Mouse (Mus musculus) natural killer cell, adult 2 months (primary cell): ENCODE data around the gene Mdfic.
"Not testable (repeated sequence)": the region's sequence is repeated elsewhere in the genome, so short reads cannot be mapped to it uniquely, and the experiment has no call there.

Experiments
- DNase-seq, 2 experiments: peaks; one replicate each; pipeline ENCODE4 v3.0.0; 2022; ENCODE audit warnings: low spot score in 2 of 2

The Mdfic gene

DNA sequence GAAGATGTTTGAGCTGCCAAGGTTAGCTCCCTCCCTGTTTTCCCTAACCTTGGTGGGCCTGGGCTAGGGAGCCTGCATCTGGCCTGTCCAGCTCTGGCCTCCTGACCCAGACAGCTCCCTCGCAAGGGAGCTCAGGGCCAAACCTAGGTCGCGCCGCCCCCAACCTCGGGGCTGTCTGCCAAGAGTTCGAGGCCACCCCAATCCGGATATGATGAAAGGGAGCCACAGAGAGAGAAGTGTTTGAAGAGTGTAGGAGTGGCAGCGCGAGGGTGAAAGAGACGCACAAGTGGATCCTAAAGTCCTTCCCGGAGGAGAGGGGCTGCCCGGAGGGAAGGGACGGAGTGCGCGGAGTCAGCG lies at the start of gene Mdfic:
TSS of gene Mdfic (plus strand) at position 201 of the 357 bp plus-strand sequence.
- DNase-seq: peak; percentile 54 to 60

- DNase-seq: no peak
These were observed 49.1 kb upstream of the Mdfic start for GRCm38 (mm10) chr6:15671364-15671763.

DNA sequence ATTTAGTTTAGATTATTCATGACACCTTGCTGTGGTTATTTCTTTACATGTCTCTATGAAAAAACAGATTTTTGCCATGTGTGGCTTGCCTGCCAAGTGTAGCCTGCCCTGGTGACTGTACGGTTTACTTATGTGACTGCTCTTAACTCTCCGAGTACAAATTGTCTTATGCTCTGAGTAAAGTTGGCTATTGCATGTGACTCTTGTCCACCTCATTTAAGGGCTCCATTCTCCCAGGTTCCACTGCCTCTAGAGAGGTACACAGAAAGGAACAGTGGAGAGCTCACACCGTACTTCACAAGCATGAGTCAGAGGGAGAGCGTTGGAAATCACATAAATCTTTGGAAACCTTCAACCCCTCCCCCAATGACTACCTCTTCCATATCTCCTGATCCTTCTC lies 10.4 kb upstream of the Mdfic start:
- DNase-seq: no peak

DNA sequence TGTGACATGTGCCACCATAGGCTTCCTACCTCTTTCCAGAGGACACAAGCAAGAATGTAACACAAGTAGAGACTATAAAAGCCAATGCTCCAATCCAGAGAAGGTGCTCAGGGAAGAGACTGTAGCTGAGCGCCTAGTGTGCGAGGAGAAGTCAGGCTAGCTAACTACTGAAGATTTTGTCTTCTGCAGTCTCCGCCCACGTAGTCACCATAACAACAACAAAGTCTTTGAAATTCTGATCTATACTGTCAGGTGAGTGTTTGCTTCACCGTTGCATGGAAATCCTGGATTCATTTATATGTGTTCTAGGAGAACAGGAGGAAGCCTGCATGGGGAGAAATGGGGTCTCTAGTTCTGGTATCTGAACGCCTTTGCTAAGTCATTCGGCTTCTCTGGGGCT lies 9.8 kb upstream of the Mdfic start:
- no peak for DNase-seq

GRCm38 (mm10) chr6:15712860-15713385 lies 7.5 kb upstream of the Mdfic start:
- no peak for DNase-seq

DNA sequence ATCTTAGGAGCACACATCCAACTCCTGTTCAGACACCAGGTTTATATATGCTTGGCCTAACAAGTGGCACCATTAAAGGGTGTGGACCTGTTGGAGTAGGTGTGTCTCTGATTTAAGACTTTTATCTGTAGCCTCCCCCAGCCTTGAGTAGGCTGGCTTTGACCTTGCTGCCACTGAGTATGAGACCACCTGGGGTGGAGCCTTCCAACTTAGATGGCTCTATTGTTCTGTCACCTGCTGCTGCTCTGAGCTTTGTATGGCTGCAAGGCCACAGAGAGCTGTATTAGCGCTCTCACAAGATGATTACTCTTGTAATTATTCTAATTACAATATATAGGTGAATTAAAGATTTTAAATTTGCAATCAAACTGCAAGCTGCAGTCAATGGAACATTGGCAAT lies 6.4 kb upstream of the Mdfic start:
- not testable (repeated sequence) for DNase-seq

- DNase-seq: no peak
These were observed 5.2 kb upstream of the Mdfic start for GRCm38 (mm10) chr6:15714996-15715844.

- no peak for DNase-seq
These were observed 542 bp upstream of the Mdfic start for GRCm38 (mm10) chr6:15719919-15720318.

- DNase-seq: peak; percentile 38 to 40
These were observed 606 bp downstream of the Mdfic start for GRCm38 (mm10) chr6:15720818-15721715.

GRCm38 (mm10) chr6:15721716-15722031 lies 1.2 kb downstream of the Mdfic start:
- no peak for DNase-seq

DNA sequence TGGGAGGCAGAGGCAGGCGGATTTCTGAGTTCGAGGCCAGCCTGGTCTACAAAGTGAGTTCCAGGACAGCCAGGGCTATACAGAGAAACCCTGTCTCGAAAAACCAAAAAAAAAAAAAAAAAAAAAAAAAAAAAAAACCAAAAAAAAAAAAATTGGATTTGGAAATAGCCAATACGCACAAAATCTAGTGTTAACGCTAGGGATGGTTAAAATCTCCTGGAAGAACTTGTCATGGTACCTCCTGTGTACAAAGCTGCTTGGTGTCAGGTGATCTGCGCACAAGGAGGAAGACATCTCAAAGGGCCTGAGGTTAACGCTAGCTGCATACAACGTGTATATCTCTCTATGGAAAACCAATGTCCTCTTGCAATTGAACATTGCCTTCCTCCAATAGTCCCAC lies 2.2 kb downstream of the Mdfic start:
- DNase-seq: not testable (repeated sequence)

DNA sequence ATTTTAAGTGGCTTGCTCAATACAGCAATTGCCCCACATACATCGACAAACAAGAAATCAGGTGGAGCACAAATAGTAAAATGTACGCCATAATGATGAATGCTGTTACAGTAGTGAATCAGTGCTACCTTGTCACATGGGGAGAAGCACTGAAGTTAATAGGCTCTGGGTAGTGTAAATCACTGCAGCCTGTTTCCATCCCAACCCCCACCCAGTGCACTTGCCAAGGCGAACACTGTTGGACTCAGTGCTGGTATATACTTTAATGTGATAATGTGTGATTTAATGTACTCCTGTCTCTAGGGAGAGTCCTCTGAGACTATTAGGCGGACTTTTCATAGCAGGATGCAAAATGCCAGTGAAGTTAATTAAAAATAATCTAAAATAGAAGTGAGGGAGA lies 3.8 kb downstream of the Mdfic start:
- DNase-seq: no peak

DNA sequence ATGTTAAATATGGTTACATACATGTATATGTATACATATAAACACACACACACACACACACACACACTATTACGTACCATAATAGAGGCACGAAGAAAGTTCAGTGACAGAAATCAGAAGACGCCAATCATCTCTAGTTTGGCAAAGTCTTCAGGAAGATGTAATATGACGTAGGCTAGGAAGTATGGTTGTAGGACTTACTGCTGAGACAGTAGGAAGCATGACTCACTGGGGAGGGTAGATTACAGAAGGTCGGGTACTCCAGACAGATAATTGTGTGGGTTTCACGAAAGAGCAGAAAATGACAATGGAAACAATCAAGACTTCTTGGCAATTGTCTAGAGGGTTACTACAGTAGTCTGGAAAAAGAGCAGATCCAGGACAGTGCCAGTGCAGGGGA lies 6.0 kb downstream of the Mdfic start:
- DNase-seq: no peak

GRCm38 (mm10) chr6:15727681-15728410 lies 7.4 kb downstream of the Mdfic start:
- no peak for DNase-seq

GRCm38 (mm10) chr6:15728844-15729577 lies 8.6 kb downstream of the Mdfic start:
- peak in 1 of 2 experiments; percentile 49 for DNase-seq

- DNase-seq: no peak
These were observed 9.8 kb downstream of the Mdfic start for GRCm38 (mm10) chr6:15730258-15730657.

DNA sequence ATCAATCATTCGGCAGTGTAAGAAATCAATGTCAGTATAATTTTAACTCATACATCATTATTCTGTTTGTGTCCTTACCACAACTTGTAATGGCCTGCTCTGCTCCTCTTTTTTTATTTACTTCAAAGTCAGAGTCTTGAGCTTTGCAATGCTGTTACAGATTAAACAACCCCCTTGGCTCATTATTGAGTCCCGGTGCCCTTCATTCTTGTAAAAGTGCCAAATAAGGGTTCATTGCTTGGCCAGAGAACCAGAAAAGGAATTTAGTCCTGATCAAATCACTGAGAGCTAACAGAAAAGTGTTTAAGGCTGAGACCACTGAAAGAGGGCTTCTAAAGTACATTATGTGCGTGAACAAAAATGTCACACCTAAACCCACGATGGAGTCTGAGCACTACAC lies 10.2 kb downstream of the Mdfic start:
- no peak for DNase-seq

DNA sequence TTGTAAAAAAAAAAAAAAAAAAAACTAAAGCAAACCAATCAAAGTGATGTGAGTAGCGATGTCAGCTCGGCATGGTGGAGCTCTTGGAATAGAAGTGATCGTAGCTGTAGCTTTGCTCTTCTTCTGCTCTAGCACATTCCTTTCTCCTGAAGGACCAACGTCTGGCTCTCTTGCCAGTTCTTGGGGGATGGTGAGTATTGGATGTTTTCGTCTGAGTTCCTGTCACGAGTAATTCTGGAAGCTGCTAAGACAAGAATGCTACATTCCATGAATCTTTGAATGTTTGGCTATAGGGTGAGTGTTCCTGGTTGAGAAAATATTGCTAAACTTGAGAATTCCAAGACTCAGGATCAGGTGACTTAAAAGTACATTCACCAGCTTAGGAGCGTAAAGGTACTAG lies 11.0 kb downstream of the Mdfic start:
- DNase-seq: no peak

DNA sequence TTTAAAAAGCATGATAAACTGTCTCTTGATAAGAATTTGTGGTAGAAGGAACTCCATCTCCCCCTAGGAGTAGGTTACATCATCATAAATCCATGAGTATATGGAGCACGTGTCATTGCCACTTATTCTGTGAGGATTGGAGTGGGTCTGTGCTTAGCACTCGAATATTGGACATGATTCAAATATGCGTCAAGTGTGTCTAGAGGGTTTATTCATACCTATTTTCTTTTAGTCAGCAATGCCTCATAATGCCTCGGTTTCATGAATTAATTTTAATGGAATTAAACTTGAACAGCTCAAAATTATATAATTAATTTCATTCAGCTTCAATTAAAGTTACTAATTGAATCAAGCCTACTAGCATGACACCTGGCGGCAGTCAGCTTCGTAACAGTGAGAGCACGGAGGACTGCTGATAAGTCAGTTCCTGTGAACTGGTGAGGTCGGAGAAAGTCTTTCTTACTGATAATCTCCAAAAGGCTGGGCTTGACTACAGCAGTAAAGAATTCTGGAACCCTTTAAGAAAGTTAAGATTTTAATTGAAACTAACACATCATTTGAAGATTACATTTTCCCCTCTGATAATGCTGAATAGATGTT lies 17.0 kb downstream of the Mdfic start:
- DNase-seq: no peak

DNA sequence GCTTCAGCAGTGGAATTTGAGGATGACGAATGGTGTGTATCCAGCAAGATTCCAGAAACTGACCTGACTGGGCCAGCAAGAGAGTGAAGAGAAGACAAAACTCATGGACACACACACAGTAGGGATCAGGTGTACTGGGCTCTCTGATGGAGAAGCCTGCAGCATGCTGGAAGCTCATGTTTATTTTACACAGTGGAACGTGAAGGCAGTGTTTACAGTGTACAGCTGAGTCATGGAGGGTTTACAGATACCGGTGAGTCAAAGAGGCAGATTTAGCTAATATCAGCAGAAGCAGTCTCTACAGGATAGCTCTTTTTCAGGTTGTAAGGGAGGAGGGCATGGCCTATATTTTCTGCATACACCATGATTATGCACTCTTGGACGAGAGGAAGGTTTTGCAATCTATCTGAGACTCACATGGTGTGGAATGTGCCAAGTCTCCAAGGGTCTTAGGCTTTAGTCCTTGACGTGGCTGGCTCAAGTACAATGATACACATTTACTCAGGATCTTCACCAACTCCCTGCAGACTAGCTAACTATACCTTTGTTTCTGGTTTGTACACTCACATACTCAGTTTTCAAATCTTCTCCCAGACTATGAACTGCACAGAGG lies 18.0 kb downstream of the Mdfic start:
- no peak for DNase-seq
